Mouse (Mus musculus) limb, embryonic 12.5 days (tissue): ENCODE data around the gene Josd1. TPM values are rescaled to one million over a fixed set of nuclear protein-coding genes. Genes with fewer than 3 reads are reported as not detected.
"Not testable (repeated sequence)": the region's sequence is repeated elsewhere in the genome, so short reads cannot be mapped to it uniquely, and the experiment has no call there.

ENCODE experiments used
- ATAC-seq: fragments of 200-750 bp; cut with Nextera tagmentation; 2 replicates; pipeline ENCODE4 v1.8.0; 2017; ENCODE audit warnings: low read depth, moderate TSS enrichment; ENCODE audit not compliant: insufficient number of reproducible peaks, insufficient read depth, low FRiP score, low TSS enrichment
- H3K27ac ChIP-seq: fragments of 300-500 bp; sonication (generic); 2 replicates; pipeline ENCODE4 v1.5.1; 2016; ENCODE audit warnings: mild to moderate bottlenecking, moderate library complexity
- H3K27me3 ChIP-seq: fragments of 300-500 bp; sonication (generic); 2 replicates; pipeline ENCODE4 v1.6.1; 2016; ENCODE audit warnings: mild to moderate bottlenecking, moderate library complexity
- H3K36me3 ChIP-seq: fragments of 300-500 bp; sonication (generic); 2 replicates; pipeline ENCODE4 v1.6.1; 2016; ENCODE audit warnings: mild to moderate bottlenecking, moderate library complexity
- H3K4me1 ChIP-seq: fragments of 300-500 bp; sonication (generic); replicated peaks from 2 replicates; pipeline ENCODE4 v1.6.1; 2016
- H3K4me2 ChIP-seq: fragments of 300-500 bp; sonication (generic); 2 replicates; pipeline ENCODE4 v1.6.1; 2016; ENCODE audit warnings: mild to moderate bottlenecking, moderate library complexity
- H3K4me3 ChIP-seq: fragments of 300-500 bp; sonication (generic); replicated peaks from 2 replicates; pipeline ENCODE4 v1.5.1; 2016; ENCODE audit warnings: mild to moderate bottlenecking
- H3K9ac ChIP-seq: fragments of 300-500 bp; sonication (generic); replicated peaks from 2 replicates; pipeline ENCODE4 v1.6.1; 2016; ENCODE audit warnings: mild to moderate bottlenecking, moderate library complexity
- H3K9me3 ChIP-seq: fragments of 300-500 bp; sonication (generic); 2 replicates; pipeline ENCODE4 v1.6.1; 2016; ENCODE audit warnings: mild to moderate bottlenecking, moderate library complexity
- WGBS: fragments of 180-500 bp; shearing (Covaris S2); methylation state at CpG from one replicate; pipeline ENCODE4 v1.1.7; 2016; 5-methylcytosine and 5-hydroxymethylcytosine counted together
- polyA plus RNA-seq: library from polyadenylated mRNA; unstranded; fragments of >200 nt; fragmentation: Nextera tagmentation; extraction: Ambion mirVana; gene quantifications from 2 replicates; pipeline ENCODE4 v1.2.1, GENCODE M21; 2016

Josd1 gene
- polyA plus RNA-seq, 1 experiment from 2014 or later, result 33.0 TPM

GRCm38 (mm10) chr15:79683146-79683545, 4.6 kb downstream of the Josd1 start:
- 90% methylated on average over 6 of the region's 6 CpGs for WGBS
- peaks cover 35% of the 10 kb centered on the region for H3K4me1 ChIP-seq
- no peak overlapping the region for H3K27ac ChIP-seq
- ATAC-seq, result no peak
- H3K4me3 ChIP-seq, result no peak overlapping the region; the same call in 1 of the 2 replicates
- no peaks in the 10 kb centered on the region for H3K36me3 ChIP-seq
- H3K9me3 ChIP-seq, result no peaks in the 10 kb centered on the region
- no peak overlapping the region for H3K9ac ChIP-seq
- no peaks in the 10 kb centered on the region for H3K27me3 ChIP-seq
- H3K4me2 ChIP-seq, result peak overlapping the region; percentile 18; the same call in 1 of the 2 replicates

- no peak overlapping the region for H3K4me3 ChIP-seq
- H3K4me1 ChIP-seq, result peaks cover 35% of the 10 kb centered on the region
- no peaks in the 10 kb centered on the region for H3K27me3 ChIP-seq
- H3K4me2 ChIP-seq, result no peak overlapping the region
- H3K27ac ChIP-seq, result no peak overlapping the region
- H3K36me3 ChIP-seq, result peaks cover 8% of the 10 kb centered on the region; the same call in 1 of the 2 replicates
- no peaks in the 10 kb centered on the region for H3K9me3 ChIP-seq
- no peak for ATAC-seq
- no peak overlapping the region for H3K9ac ChIP-seq
- WGBS, result 89% methylated on average over 4 of the region's 4 CpGs
Measured at GRCm38 (mm10) chr15:79681973-79682372, 5.7 kb downstream of the Josd1 start.

GRCm38 (mm10) chr15:79677936-79678335, 9.8 kb downstream of the Josd1 start:
- Histone ChIP-seq H3K36me3 (peaks cover 46% of the 10 kb centered on the region), H3K9me3 (no peaks in the 10 kb centered on the region), H3K27me3 (no peaks in the 10 kb centered on the region), H3K4me1 (no peaks in the 10 kb centered on the region), H3K4me2 (no peak overlapping the region), H3K9ac (no peak overlapping the region), H3K4me3 (no peak overlapping the region), H3K27ac (no peak overlapping the region)
- ATAC-seq, result no peak
- 93% methylated on average over 2 of the region's 2 CpGs for WGBS

- not testable (repeated sequence) for H3K27me3 ChIP-seq, H3K27ac ChIP-seq, H3K9ac ChIP-seq, H3K4me1 ChIP-seq, ATAC-seq, H3K9me3 ChIP-seq
- 84% methylated on average over 11 of the region's 11 CpGs for WGBS
- Histone ChIP-seq H3K36me3 (peaks cover 56% of the 10 kb centered on the region), H3K4me2 (peak overlapping the region; percentile 67), H3K4me3 (peak overlapping the region; percentile 96)
Measured at GRCm38 (mm10) chr15:79671828-79672348, 15.8 kb downstream of the Josd1 start.

- H3K9me3 ChIP-seq, result no peaks in the 10 kb centered on the region
- peak overlapping the region; percentile 67; the same call in 1 of the 2 replicates for H3K27ac ChIP-seq
- H3K4me2 ChIP-seq, result peak overlapping the region; percentile 67
- H3K9ac ChIP-seq, result peak overlapping the region; percentile 89
- WGBS, result under 1% methylated on average over 37 of the region's 37 CpGs
- peaks cover 56% of the 10 kb centered on the region for H3K36me3 ChIP-seq
- no peaks in the 10 kb centered on the region for H3K27me3 ChIP-seq
- peaks cover 6% of the 10 kb centered on the region for H3K4me1 ChIP-seq
- H3K4me3 ChIP-seq, result peak overlapping the region; percentile 96
- 0 out of 2 replicates have a peak, but pooled peaks have one; percentile 12 for ATAC-seq
Measured at GRCm38 (mm10) chr15:79670972-79671299, 16.8 kb downstream of the Josd1 start.

GRCm38 (mm10) chr15:79670249-79670971, 17.3 kb downstream of the Josd1 start, which contains the start of gene Tomm22:
Tomm22 (plus strand) TSS chr15:79670861.
- Histone ChIP-seq H3K4me3 (peak within 1 kb of the TSS; percentile 96), H3K27ac (peak within 1 kb of the TSS; percentile 67; the same call in 1 of the 2 replicates), H3K27me3 (no peaks in the 10 kb centered on the region), H3K36me3 (peaks cover 58% of the 10 kb centered on the region), H3K9me3 (no peaks in the 10 kb centered on the region), H3K4me1 (peaks cover 6% of the 10 kb centered on the region), H3K9ac (peak within 1 kb of the TSS; percentile 89), H3K4me2 (peak within 1 kb of the TSS; percentile 67)
- ATAC-seq, result peak; percentile 98
- WGBS, result 22% methylated on average over 33 of the region's 33 CpGs

- Histone ChIP-seq H3K9me3 (no peaks in the 10 kb centered on the region), H3K4me3 (no peak overlapping the region), H3K4me1 (peaks cover 6% of the 10 kb centered on the region), H3K36me3 (peaks cover 48% of the 10 kb centered on the region), H3K9ac (no peak overlapping the region), H3K4me2 (no peak overlapping the region), H3K27ac (no peak overlapping the region), H3K27me3 (no peaks in the 10 kb centered on the region)
- 73% methylated on average over 10 of the region's 10 CpGs for WGBS
- no peak for ATAC-seq
Measured at GRCm38 (mm10) chr15:79669195-79669594, 18.5 kb downstream of the Josd1 start.

GRCm38 (mm10) chr15:79664666-79665065, 23.1 kb downstream of the Josd1 start:
- Histone ChIP-seq H3K4me3 (no peak overlapping the region), H3K4me1 (peaks cover 4% of the 10 kb centered on the region), H3K4me2 (no peak overlapping the region), H3K36me3 (peaks cover 51% of the 10 kb centered on the region), H3K9ac (no peak overlapping the region), H3K9me3 (peaks cover 4% of the 10 kb centered on the region; the same call in 1 of the 2 replicates), H3K27ac (no peak overlapping the region), H3K27me3 (no peaks in the 10 kb centered on the region)
- WGBS, result 93% methylated on average over 8 of the region's 8 CpGs
- no peak for ATAC-seq

GRCm38 (mm10) chr15:79661852-79662251, 25.9 kb downstream of the Josd1 start:
- no peak overlapping the region for H3K4me2 ChIP-seq
- peaks cover 4% of the 10 kb centered on the region; the same call in 1 of the 2 replicates for H3K9me3 ChIP-seq
- H3K27ac ChIP-seq, result no peak overlapping the region
- 73% methylated on average over 4 of the region's 4 CpGs for WGBS
- peaks cover 38% of the 10 kb centered on the region for H3K36me3 ChIP-seq
- no peak overlapping the region for H3K9ac ChIP-seq
- H3K27me3 ChIP-seq, result no peaks in the 10 kb centered on the region
- H3K4me3 ChIP-seq, result no peak overlapping the region
- ATAC-seq, result no peak
- peaks cover 6% of the 10 kb centered on the region for H3K4me1 ChIP-seq

GRCm38 (mm10) chr15:79658531-79659375, 29.0 kb downstream of the Josd1 start, which contains the start of the genes Fam227a and Cby1:
Fam227a (minus strand) TSS chr15:79658956.
Cby1 (plus strand) TSS chr15:79659199.
- Histone ChIP-seq H3K9me3 (peaks cover 4% of the 10 kb centered on the region; the same call in 1 of the 2 replicates), H3K4me1 (peaks cover 6% of the 10 kb centered on the region), H3K4me2 (peak within 1 kb of the TSS; percentile 91), H3K4me3 (peak within 1 kb of the TSS; percentile 75), H3K27me3 (no peaks in the 10 kb centered on the region), H3K36me3 (peaks cover 21% of the 10 kb centered on the region; the same call in 1 of the 2 replicates), H3K27ac (peak within 1 kb of the TSS; percentile 94), H3K9ac (peak within 1 kb of the TSS; percentile 76)
- whole genome bisulfite sequencing, result under 1% methylated on average over 55 of the region's 55 CpGs
- peak; percentile 73 for ATAC-seq
